Mouse (Mus musculus): ENCODE results near the gene C1rb. TPM values are rescaled to one million over a fixed set of nuclear protein-coding genes. Genes with fewer than 3 reads are reported as not detected.
"Not testable (repeated sequence)": the region's sequence is repeated elsewhere in the genome, so short reads cannot be mapped to it uniquely, and the experiment has no call there.

The C1rb gene
- total and polyA plus RNA-seq, 3 experiments, result 0.03 TPM; not detected in 2

DNA sequence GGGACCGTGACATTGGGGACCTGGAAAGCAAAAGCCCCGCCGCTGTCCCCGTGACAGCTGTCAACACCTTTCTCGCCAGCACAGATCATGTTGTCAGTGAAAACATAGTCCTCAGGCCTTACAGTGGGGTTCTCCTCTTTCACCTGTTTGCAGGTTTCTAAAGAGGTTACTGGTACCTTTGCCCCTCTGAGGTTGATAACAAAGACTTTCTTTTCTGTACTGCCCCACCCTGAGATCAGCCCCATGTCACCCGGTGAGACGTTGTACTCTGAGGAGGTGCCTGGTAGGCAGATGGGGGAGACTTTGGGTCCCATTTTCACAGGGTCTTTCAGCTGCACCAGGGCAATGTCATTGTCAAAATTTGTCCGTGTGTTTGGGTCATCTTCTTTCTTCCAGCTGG lies 39.0 kb upstream of the C1rb start:
- no peak for DNase-seq (ENCODE audit: low read depth, low spot score)
- peaks cover 0 to 7% of the 10 kb centered on the region in 2 experiments; a peak in 2 of 4 replicates for H3K4me1 ChIP-seq (ENCODE audit: control insufficient read depth in 1 of 2, insufficient read depth in 2 of 2, low read length in 2 of 2)
- no peak overlapping the region for H3K4me3 ChIP-seq (ENCODE audit: control insufficient read depth in 1 of 2, insufficient read depth in 1 of 2, low read depth in 2 of 2, low read length in 2 of 2)
- no peaks in the 10 kb centered on the region for H3K9me3 ChIP-seq (replicated peaks; ENCODE audit: insufficient read depth, low read length)
- peaks cover 0 to 4% of the 10 kb centered on the region in 2 experiments; a peak in 2 of 4 replicates for H3K36me3 ChIP-seq (ENCODE audit: control insufficient read depth in 1 of 2, insufficient read depth in 2 of 2, low read length in 2 of 2)
- H3K27me3 ChIP-seq (ENCODE audit: control insufficient read depth in 1 of 2, insufficient read depth in 2 of 2, low read length in 2 of 2), result no peaks in the 10 kb centered on the region
- no peaks in the 10 kb centered on the region for H3K79me2 ChIP-seq (ENCODE audit: control insufficient read depth, insufficient read depth, low read length, poor library complexity)
- H3K27ac ChIP-seq (ENCODE audit: control insufficient read depth, low read depth, low read length), result no peak overlapping the region
- TF ChIP-seq CHD2 (IDR thresholded peaks at IDR 0.05; ENCODE audit: low read length), result no peak
- TF ChIP-seq NRF1 (IDR thresholded peaks at IDR 0.05; ENCODE audit: insufficient read depth, low read depth, low read length, poor library complexity, severe bottlenecking), result no peak
- TF ChIP-seq NELFE (IDR thresholded peaks at IDR 0.05; ENCODE audit: low read depth, low read length), result no peak
- TF ChIP-seq ZKSCAN1 (IDR thresholded peaks at IDR 0.05; ENCODE audit: low read depth, low read length), result no peak
- TF ChIP-seq USF1 (IDR thresholded peaks at IDR 0.05; ENCODE audit: low read depth, low read length), result no peak
- no peak for TF ChIP-seq RAD21 (IDR thresholded peaks at IDR 0.05; ENCODE audit: low read depth, low read length)
- TF ChIP-seq TBP (IDR thresholded peaks at IDR 0.05; ENCODE audit: low read depth, low read length), result no peak
- no peak for TF ChIP-seq ETS1 (IDR thresholded peaks at IDR 0.05; ENCODE audit: low read depth, low read length)
- TF ChIP-seq SIN3A (IDR thresholded peaks at IDR 0.05; ENCODE audit: low read length), result no peak
- no peak for TF ChIP-seq GABPA (IDR thresholded peaks at IDR 0.05; ENCODE audit: low read depth, low read length)
- no peak for TF ChIP-seq BHLHE40 (IDR thresholded peaks at IDR 0.05; ENCODE audit: borderline replicate concordance, low read depth, low read length)
- TF ChIP-seq MAX (IDR thresholded peaks at IDR 0.05; ENCODE audit: low read length), result no peak
- no peak for TF ChIP-seq POLR2AphosphoS2 (IDR thresholded peaks at IDR 0.05; ENCODE audit: low read length)
- TF ChIP-seq UBTF (IDR thresholded peaks at IDR 0.05; ENCODE audit: borderline replicate concordance, insufficient read depth, low read depth, low read length), result no peak
- no peak overlapping the region for H3K9ac ChIP-seq (ENCODE audit: control insufficient read depth, low read depth, low read length, poor library complexity, severe bottlenecking)

DNA sequence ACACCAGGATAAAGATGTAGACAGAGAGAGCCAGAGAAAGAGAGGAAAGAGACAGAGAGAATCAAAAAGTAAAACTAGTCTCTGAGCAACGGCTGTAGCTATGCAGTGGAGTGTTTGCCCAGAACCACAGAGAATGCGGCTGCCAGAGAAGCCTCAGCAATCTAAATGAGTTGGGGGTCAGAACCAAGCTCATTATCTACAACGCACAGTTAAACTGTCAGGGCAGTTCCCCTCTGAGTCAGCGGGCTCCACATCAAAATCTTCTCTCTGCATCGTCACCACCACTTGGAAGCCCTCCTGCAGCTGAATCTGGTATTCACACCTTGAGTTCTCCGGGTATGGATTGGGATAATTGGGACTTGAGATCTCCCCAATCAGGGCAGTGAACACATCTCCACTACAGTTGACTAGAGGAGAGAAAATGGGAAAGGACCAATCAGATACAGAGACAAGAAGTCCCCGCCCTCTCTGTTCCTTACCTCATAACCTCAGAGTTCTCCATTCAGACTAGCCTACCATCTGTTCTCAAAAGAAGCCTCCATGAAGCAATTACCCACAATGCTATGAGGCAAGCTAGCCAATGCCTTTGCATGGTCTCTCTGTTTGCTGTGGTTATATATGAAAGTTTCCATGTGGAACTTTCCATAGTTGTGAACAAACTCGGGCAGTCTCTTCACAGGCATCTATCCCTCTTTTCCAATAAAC lies 33.8 kb upstream of the C1rb start:
- H3K36me3 ChIP-seq (ENCODE audit: control insufficient read depth in 1 of 2, insufficient read depth in 2 of 2, low read length in 2 of 2); H3K9me3 ChIP-seq (replicated peaks; ENCODE audit: insufficient read depth, low read length); H3K79me2 ChIP-seq (ENCODE audit: control insufficient read depth, insufficient read depth, low read length, poor library complexity); H3K27me3 ChIP-seq (ENCODE audit: control insufficient read depth in 1 of 2, insufficient read depth in 2 of 2, low read length in 2 of 2): not testable (repeated sequence)
- peaks cover 0 to 17% of the 10 kb centered on the region in 2 experiments; a peak in 3 of 4 replicates for H3K4me1 ChIP-seq (ENCODE audit: control insufficient read depth in 1 of 2, insufficient read depth in 2 of 2, low read length in 2 of 2)
- H3K4me3 ChIP-seq (ENCODE audit: control insufficient read depth in 1 of 2, insufficient read depth in 1 of 2, low read depth in 2 of 2, low read length in 2 of 2), result peak overlapping the region; percentile 6 to 35; a peak in 2 of 4 replicates
- H3K27ac ChIP-seq (ENCODE audit: control insufficient read depth, low read depth, low read length), result peak overlapping the region; percentile 80
- peak overlapping the region; percentile 33; the same call in 1 of the 2 replicates for H3K9ac ChIP-seq (ENCODE audit: control insufficient read depth, low read depth, low read length, poor library complexity, severe bottlenecking)
- peak; percentile 85 for DNase-seq (ENCODE audit: low read depth, low spot score)
- TF ChIP-seq MYB (IDR thresholded peaks at IDR 0.05; ENCODE audit: low read depth, low read length) (peak; percentile 83), POLR2A (IDR thresholded peaks at IDR 0.05; ENCODE audit: control insufficient read depth in 1 of 2, insufficient read depth in 1 of 2, low read depth in 1 of 2, low read length in 2 of 2, poor library complexity in 1 of 2) (peak in 1 of 2 experiments; percentile 38; a peak in 1 of 4 replicates), ETS1 (IDR thresholded peaks at IDR 0.05; ENCODE audit: low read depth, low read length) (peak; percentile 26; the same call in 1 of the 2 replicates), GATA1 (IDR thresholded peaks at IDR 0.05; ENCODE audit: low read depth, low read length) (peak; percentile 37), TCF12 (IDR thresholded peaks at IDR 0.05; ENCODE audit: low read depth, low read length) (peak; percentile 69), TAL1 (IDR thresholded peaks at IDR 0.05; ENCODE audit: low read length) (peak; percentile 60), EP300 (IDR thresholded peaks at IDR 0.05; ENCODE audit: low read depth in 1 of 2, low read length in 2 of 2) (peak; percentile 74 to 87)

DNA sequence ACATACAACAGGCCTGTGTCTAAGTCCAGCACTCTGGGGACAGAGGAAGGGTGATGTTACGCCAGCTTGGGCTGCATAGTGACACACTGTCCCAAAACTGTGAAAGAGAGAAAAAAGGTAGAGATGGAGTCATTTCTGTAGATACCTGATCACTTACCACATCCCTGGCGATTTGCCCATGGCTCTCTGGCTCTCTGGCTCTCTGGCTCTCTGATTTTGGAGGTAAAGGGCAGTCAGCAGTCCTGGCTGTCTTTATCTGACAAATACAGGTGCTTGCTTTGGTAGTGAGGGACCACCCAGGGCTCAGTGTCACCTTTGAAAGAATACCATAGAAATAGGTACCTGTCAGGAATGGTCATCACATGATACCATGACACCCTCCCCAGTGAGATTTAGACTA lies 28.9 kb upstream of the C1rb start:
- H3K9ac ChIP-seq (ENCODE audit: control insufficient read depth, low read depth, low read length, poor library complexity, severe bottlenecking); H3K27ac ChIP-seq (ENCODE audit: control insufficient read depth, low read depth, low read length); DNase-seq (ENCODE audit: low read depth, low spot score); H3K4me1 ChIP-seq (ENCODE audit: control insufficient read depth in 1 of 2, insufficient read depth in 2 of 2, low read length in 2 of 2); H3K9me3 ChIP-seq (replicated peaks; ENCODE audit: insufficient read depth, low read length); H3K36me3 ChIP-seq (ENCODE audit: control insufficient read depth in 1 of 2, insufficient read depth in 2 of 2, low read length in 2 of 2); H3K4me3 ChIP-seq (ENCODE audit: control insufficient read depth in 1 of 2, insufficient read depth in 1 of 2, low read depth in 2 of 2, low read length in 2 of 2); H3K79me2 ChIP-seq (ENCODE audit: control insufficient read depth, insufficient read depth, low read length, poor library complexity); H3K27me3 ChIP-seq (ENCODE audit: control insufficient read depth in 1 of 2, insufficient read depth in 2 of 2, low read length in 2 of 2): not testable (repeated sequence)

Measured in MEL (cell line).